Mouse (Mus musculus) MEL (cell line): ENCODE data around the gene Sept6. TPM values are rescaled to one million over a fixed set of nuclear protein-coding genes. Genes with fewer than 3 reads are reported as not detected.

Experiments
- DNase-seq: peaks from one replicate; pipeline ENCODE4 v3.0.0; 2011; ENCODE audit warnings: low read depth, low spot score
- H3K27ac ChIP-seq: 2 replicates; pipeline ENCODE4 v1.5.1; 2012; ENCODE audit warnings: low read depth, mild to moderate bottlenecking, control low read depth, low read length, moderate library complexity; ENCODE audit not compliant: control insufficient read depth
- H3K27me3 ChIP-seq, 2 experiments: fragments of 150-350 bp in 1 of 2; sonication (generic) in 1 of 2; 2 replicates each; pipeline ENCODE4 v1.6.1; 2012; ENCODE audit warnings: low read length in 2 of 2, mild to moderate bottlenecking in 2 of 2, improper control_type of control experiment in 1 of 2, moderate library complexity in 1 of 2; ENCODE audit not compliant: insufficient read depth in 2 of 2, control insufficient read depth in 1 of 2
- H3K36me3 ChIP-seq, 2 experiments: 2 replicates each; pipeline ENCODE4 v1.6.1; 2012 to 2014; ENCODE audit warnings: low read length in 2 of 2, improper control_type of control experiment in 1 of 2, inconsistent platforms in 1 of 2, mild to moderate bottlenecking in 1 of 2; ENCODE audit not compliant: insufficient read depth in 2 of 2, control insufficient read depth in 1 of 2
- H3K4me1 ChIP-seq, 2 experiments: fragments of 150-350 bp in 1 of 2; sonication (generic) in 1 of 2; 2 replicates each; pipeline ENCODE4 v1.6.1; 2012; ENCODE audit warnings: low read length in 2 of 2, improper control_type of control experiment in 1 of 2, mild to moderate bottlenecking in 1 of 2; ENCODE audit not compliant: insufficient read depth in 2 of 2, control insufficient read depth in 1 of 2
- H3K4me3 ChIP-seq, 2 experiments: fragments of 150-350 bp in 1 of 2; sonication (generic) in 1 of 2; 2 replicates each; pipeline ENCODE4 v1.5.1; 2012; ENCODE audit warnings: low read depth in 2 of 2, low read length in 2 of 2, mild to moderate bottlenecking in 2 of 2, moderate library complexity in 2 of 2, control low read depth in 1 of 2, improper control_type of control experiment in 1 of 2; ENCODE audit not compliant: control insufficient read depth in 1 of 2, insufficient read depth in 1 of 2
- H3K79me2 ChIP-seq: 2 replicates; pipeline ENCODE4 v1.6.1; 2012; ENCODE audit warnings: mild to moderate bottlenecking, low read length, moderate library complexity; ENCODE audit not compliant: control insufficient read depth, poor library complexity, insufficient read depth
- H3K9ac ChIP-seq: 2 replicates; pipeline ENCODE4 v1.6.1; 2012; ENCODE audit warnings: low read depth, mild to moderate bottlenecking, control low read depth, low read length, moderate library complexity; ENCODE audit not compliant: control insufficient read depth, poor library complexity, severe bottlenecking
- H3K9me3 ChIP-seq: fragments of 150-350 bp; sonication (generic); replicated peaks from 2 replicates; pipeline ENCODE4 v1.6.1; 2012; ENCODE audit warnings: mild to moderate bottlenecking, low read length, improper control_type of control experiment, moderate library complexity; ENCODE audit not compliant: insufficient read depth
- CHD2 ChIP-seq: IDR thresholded peaks from 2 replicates; pipeline ENCODE4 v1.6.1; 2011; ENCODE audit warnings: low read length, improper control_type of control experiment
- CTCF ChIP-seq, 3 experiments: IDR thresholded peaks in 2 of 3; conservative IDR thresholded peaks in 1 of 3; 2 replicates each; pipeline ENCODE4 v1.5.1; 2011 to 2012; ENCODE audit warnings: low read length in 3 of 3, low read depth in 2 of 3, mild to moderate bottlenecking in 2 of 3, improper control_type of control experiment in 1 of 3, inconsistent platforms in 1 of 3, mixed read lengths in 1 of 3, moderate library complexity in 1 of 3; ENCODE audit not compliant: control insufficient read depth in 1 of 3, insufficient read depth in 1 of 3, poor library complexity in 1 of 3, severe bottlenecking in 1 of 3
- E2F4 ChIP-seq: IDR thresholded peaks from 2 replicates; pipeline ENCODE4 v1.6.1; 2011; ENCODE audit warnings: low read depth, low read length, improper control_type of control experiment, borderline replicate concordance
- ELF1 ChIP-seq: IDR thresholded peaks from 2 replicates; pipeline ENCODE4 v1.6.1; 2014; ENCODE audit warnings: low read depth, mild to moderate bottlenecking, inconsistent platforms, low read length, improper control_type of control experiment, moderate library complexity
- GABPA ChIP-seq: IDR thresholded peaks from 2 replicates; pipeline ENCODE4 v1.6.1; 2012; ENCODE audit warnings: low read depth, mild to moderate bottlenecking, inconsistent platforms, low read length, improper control_type of control experiment, moderate library complexity
- HCFC1 ChIP-seq: IDR thresholded peaks from 2 replicates; pipeline ENCODE4 v1.6.1; 2012; ENCODE audit warnings: low read depth, mild to moderate bottlenecking, inconsistent platforms, low read length, improper control_type of control experiment, moderate library complexity
- JUND ChIP-seq: IDR thresholded peaks from 2 replicates; pipeline ENCODE4 v1.6.1; 2011; ENCODE audit warnings: low read depth, mild to moderate bottlenecking, improper control_type of control experiment, low read length
- MAX ChIP-seq: IDR thresholded peaks from 2 replicates; pipeline ENCODE4 v1.6.1; 2011; ENCODE audit warnings: low read length, improper control_type of control experiment
- MAZ ChIP-seq: IDR thresholded peaks from 2 replicates; pipeline ENCODE4 v1.6.1; 2012; ENCODE audit warnings: low read depth, mild to moderate bottlenecking, inconsistent platforms, low read length, improper control_type of control experiment
- MEF2A ChIP-seq: IDR thresholded peaks from 2 replicates; pipeline ENCODE4 v1.6.1; 2014; ENCODE audit warnings: low read depth, mild to moderate bottlenecking, inconsistent platforms, low read length, improper control_type of control experiment; ENCODE audit not compliant: poor library complexity, insufficient replicate concordance, severe bottlenecking; ENCODE audit errors: extremely low read depth
- MYC ChIP-seq: IDR thresholded peaks from 2 replicates; pipeline ENCODE4 v1.6.1; 2011; ENCODE audit warnings: low read depth, mild to moderate bottlenecking, low read length, improper control_type of control experiment, moderate library complexity
- NRF1 ChIP-seq: IDR thresholded peaks from 2 replicates; pipeline ENCODE4 v1.6.1; 2014; ENCODE audit warnings: low read depth, mild to moderate bottlenecking, inconsistent platforms, low read length, improper control_type of control experiment, moderate library complexity; ENCODE audit not compliant: poor library complexity, insufficient read depth, severe bottlenecking
- POLR2AphosphoS5 ChIP-seq: IDR thresholded peaks from 2 replicates; pipeline ENCODE4 v1.6.1; 2012; ENCODE audit warnings: low read depth, borderline replicate concordance, mild to moderate bottlenecking, inconsistent platforms, low read length, moderate library complexity, mixed read lengths
- RAD21 ChIP-seq: IDR thresholded peaks from 2 replicates; pipeline ENCODE4 v1.6.1; 2011; ENCODE audit warnings: mild to moderate bottlenecking, low read depth, low read length, improper control_type of control experiment
- SIN3A ChIP-seq: IDR thresholded peaks from 2 replicates; pipeline ENCODE4 v1.6.1; 2012; ENCODE audit warnings: low read length, improper control_type of control experiment, inconsistent platforms
- SMC3 ChIP-seq: IDR thresholded peaks from 2 replicates; pipeline ENCODE4 v1.6.1; 2011; ENCODE audit warnings: low read depth, low read length, improper control_type of control experiment
- TBP ChIP-seq: IDR thresholded peaks from 2 replicates; pipeline ENCODE4 v1.8.0; 2011; ENCODE audit warnings: low read depth, low read length, improper control_type of control experiment
- TCF12 ChIP-seq: IDR thresholded peaks from 2 replicates; pipeline ENCODE4 v1.6.1; 2014; ENCODE audit warnings: low read depth, mild to moderate bottlenecking, inconsistent platforms, low read length, improper control_type of control experiment, moderate library complexity
- USF1 ChIP-seq: IDR thresholded peaks from 2 replicates; pipeline ENCODE4 v1.6.1; 2014; ENCODE audit warnings: low read depth, mild to moderate bottlenecking, inconsistent platforms, low read length, improper control_type of control experiment, moderate library complexity
- ZC3H11A ChIP-seq: IDR thresholded peaks from 2 replicates; pipeline ENCODE4 v1.6.1; 2012; ENCODE audit warnings: low read depth, mild to moderate bottlenecking, inconsistent platforms, low read length, improper control_type of control experiment
- ZNF384 ChIP-seq: IDR thresholded peaks from 2 replicates; pipeline ENCODE4 v1.6.1; 2012; ENCODE audit warnings: low read depth, mild to moderate bottlenecking, inconsistent platforms, low read length, improper control_type of control experiment
- polyA plus RNA-seq, 2 experiments: library from polyadenylated mRNA; stranded (reverse) in 1 of 2; unstranded in 1 of 2; fragments of >175 nt in 1 of 2; fragments of >200 nt in 1 of 2; gene quantifications; 2 replicates each; pipeline versions ENCODE4 v1.2.1 to v1.2.4; 2012; ENCODE audit warnings: low replicate concordance in 2 of 2, low read depth in 1 of 2; ENCODE audit not compliant: insufficient read length in 2 of 2, insufficient read depth in 1 of 2, missing spikeins in 1 of 2
- total RNA-seq: library from RNA; depleted of rRNA; stranded (reverse); fragments of 300-350 nt; gene quantifications from 2 replicates; pipeline ENCODE4 v1.2.3, GENCODE M21; 2012

Gene Sept6
- total and polyA plus RNA-seq, 3 experiments, result 16.5 to 37.8 TPM; not detected in 1

GRCm38 (mm10) chrX:37023652-37024309 lies 32.2 kb upstream of the Sept6 start:
- no peak for DNase-seq
- TF ChIP-seq E2F4 (no peak), NRF1 (no peak), USF1 (no peak), JUND (no peak), MAZ (no peak), ELF1 (no peak), TBP (no peak), HCFC1 (no peak), POLR2AphosphoS5 (no peak), GABPA (no peak), MEF2A (no peak), TCF12 (no peak), MYC (no peak), SIN3A (no peak), SMC3 (no peak)
- Histone ChIP-seq H3K9me3 (no peaks in the 10 kb centered on the region), H3K36me3 (no peaks in the 10 kb centered on the region), H3K4me3 (no peak overlapping the region), H3K9ac (no peak overlapping the region), H3K79me2 (no peaks in the 10 kb centered on the region), H3K27ac (no peak overlapping the region), H3K4me1 (no peaks in the 10 kb centered on the region), H3K27me3 (no peaks in the 10 kb centered on the region; a peak in 1 of 4 replicates)

- no peaks in the 10 kb centered on the region for H3K79me2 ChIP-seq
- peak; percentile 65 for DNase-seq
- no peaks in the 10 kb centered on the region for H3K9me3 ChIP-seq
- H3K9ac ChIP-seq, result no peak overlapping the region
- H3K27ac ChIP-seq, result no peak overlapping the region
- no peaks in the 10 kb centered on the region for H3K4me1 ChIP-seq
- no peaks in the 10 kb centered on the region for H3K36me3 ChIP-seq
- TF ChIP-seq CHD2, result no peak
- peak; percentile 77 for TF ChIP-seq RAD21
- no peak for TF ChIP-seq ELF1
- no peak for TF ChIP-seq MEF2A
- TF ChIP-seq MAX, result no peak
- peak; percentile 77 to 82 (median 80) for TF ChIP-seq CTCF (IDR thresholded peaks at IDR 0.05 in 2 of 3, conservative IDR thresholded peaks at IDR 0.05 in 1 of 3; ENCODE audit: control insufficient read depth in 1 of 3, insufficient read depth in 1 of 3, low read depth in 2 of 3, low read length in 3 of 3, poor library complexity in 1 of 3, severe bottlenecking in 1 of 3)
- TF ChIP-seq ZC3H11A, result peak; percentile 64
- TF ChIP-seq ZNF384, result no peak
- TF ChIP-seq SMC3, result peak; percentile 79
- no peak for TF ChIP-seq POLR2AphosphoS5
- H3K4me3 ChIP-seq, result no peak overlapping the region
- no peaks in the 10 kb centered on the region for H3K27me3 ChIP-seq
These were observed 31.1 kb upstream of the Sept6 start for GRCm38 (mm10) chrX:37022690-37023089.
